10 mouse cellular contexts compared by ENCODE assay signal in genomic region chr7:16699042-16699441, GRCm38 (mm10). TPM values are rescaled to one million over a fixed set of nuclear protein-coding genes. Genes with fewer than 3 reads are reported as not detected.
DNase-seq lines count a peak whose midpoint lies in the region; ATAC-seq and TF ChIP-seq lines count a peak whose summit lies in the region.
"Had no signal": no experiment of that assay in that cellular context is flagged by ENCODE, and none has a peak within 500 bp of the region (broad histone marks: within the 10 kb centered on the region; RNA-seq: fewer than 3 reads in every experiment).

No protein-coding gene starts in this region.

- H3K4me1 ChIP-seq in kidney, adult 2 months (ENCODE audit: control insufficient read depth, insufficient read depth, low read length) = no peaks in the 10 kb centered on the region

- H3K36me3 ChIP-seq in kidney, adult 2 months (ENCODE audit: control insufficient read depth, insufficient read depth, low read length) = no peaks in the 10 kb centered on the region

- ATAC-seq in hematopoietic stem cell, adult 5-6 weeks (replicated peaks in 1 of 2; ENCODE audit: insufficient read depth in 1 of 2, low FRiP score in 2 of 2, low TSS enrichment in 1 of 2, low read depth in 1 of 2, poor library complexity in 2 of 2, severe bottlenecking in 2 of 2) = peak; percentile 42 to 80; a peak in 2 of 4 replicates

- H3K27ac ChIP-seq in kidney, adult 2 months (ENCODE audit: insufficient read depth, low read depth, low read length) = no peak overlapping the region

- no peak for TF ChIP-seq POLR2A in kidney, adult 2 months (IDR thresholded peaks at IDR 0.05; ENCODE audit: low read depth, low read length)

- intact Hi-C loops in gastrocnemius, postnatal 14 days (cut with DNase I; ENCODE audit: low total_unique reads) = no loop called here

- WGBS in kidney, adult 2 months = 38% methylated on average over 2 of the region's 2 CpGs

- H3K4me3 ChIP-seq in kidney, adult 2 months (ENCODE audit: insufficient read depth, low read depth, low read length) = no peak overlapping the region

- peak; percentile 71 for TF ChIP-seq CTCF in kidney, adult 2 months (conservative IDR thresholded peaks at IDR 0.05; ENCODE audit: insufficient read depth, insufficient read length, low read depth, low read length)

- DNase-seq in kidney, adult 2 months = peak; percentile 3
- no peak for DNase-seq in kidney, postnatal 4 days
- peak; percentile 15 to 18 for DNase-seq in B cell, adult 2 months
- peak; percentile 51 for DNase-seq in MEL-GATA-1-ER (ENCODE audit: extremely low read depth, low read depth)
- no peak for DNase-seq in gastrocnemius, postnatal 25 days
- no peak for DNase-seq in right cerebral cortex, adult 18-20 months
- DNase-seq in gastrocnemius, postnatal 14 days = no peak
- DNase-seq: kidney, adult 18-20 months had no signal

- H3K27me3 ChIP-seq in kidney, adult 2 months (replicated peaks; ENCODE audit: control insufficient read depth, insufficient read depth, low read length) = no peaks in the 10 kb centered on the region

RNA-seq across cellular contexts. Expression of gene Ceacam9, which starts 22.7 kb away (rescaled TPM):
- not detected in 2 replicates for polyA plus RNA-seq in kidney, adult 2 months (2012; rRNA removed)
- total RNA-seq in hematopoietic stem cell, adult 5-6 weeks (2017) = not detected in 2 replicates
- not detected for total RNA-seq in gastrocnemius, postnatal 25 days (2021)
- not detected for total RNA-seq in gastrocnemius, postnatal 14 days (2021)
- polyA plus RNA-seq: liver, embryonic 16.5 days had no signal

RNA-seq across cellular contexts. Expression of gene Ceacam15, which starts 23.5 kb away (rescaled TPM):
- polyA plus RNA-seq in kidney, adult 2 months (2012; rRNA removed) = not detected in 2 replicates
- not detected in 2 replicates for total RNA-seq in hematopoietic stem cell, adult 5-6 weeks (2017)
- not detected for total RNA-seq in gastrocnemius, postnatal 25 days (2021)
- not detected for total RNA-seq in gastrocnemius, postnatal 14 days (2021)
- polyA plus RNA-seq: liver, embryonic 16.5 days had no signal

RNA-seq across cellular contexts. Expression of gene Ap2s1, which starts 39.2 kb away (rescaled TPM):
- 288 and 300 TPM in 2 replicates for polyA plus RNA-seq in kidney, adult 2 months (2012; rRNA removed)
- 43.2 and 67.9 TPM in 2 replicates for total RNA-seq in hematopoietic stem cell, adult 5-6 weeks (2017)
- 10 to 100 TPM; 52.5 to 56.7 TPM for total RNA-seq in gastrocnemius, postnatal 25 days (2021)
- 10 to 100 TPM; 62.5 to 62.9 TPM for total RNA-seq in gastrocnemius, postnatal 14 days (2021)

Comparison
In these comparisons a context has a peak if more than half of its experiments do, and no peak if none do; other contexts are left out.
1. DNase-seq: peak in kidney, adult 2 months (single experiment), B cell, adult 2 months (2 of 2) and MEL-GATA-1-ER (single experiment); none in kidney, postnatal 4 days (0 of 2), gastrocnemius, postnatal 25 days (single experiment), right cerebral cortex, adult 18-20 months (single experiment) and gastrocnemius, postnatal 14 days (single experiment).